Comparison of ENCODE assay signal across 14 mouse cellular contexts in the genomic region with DNA sequence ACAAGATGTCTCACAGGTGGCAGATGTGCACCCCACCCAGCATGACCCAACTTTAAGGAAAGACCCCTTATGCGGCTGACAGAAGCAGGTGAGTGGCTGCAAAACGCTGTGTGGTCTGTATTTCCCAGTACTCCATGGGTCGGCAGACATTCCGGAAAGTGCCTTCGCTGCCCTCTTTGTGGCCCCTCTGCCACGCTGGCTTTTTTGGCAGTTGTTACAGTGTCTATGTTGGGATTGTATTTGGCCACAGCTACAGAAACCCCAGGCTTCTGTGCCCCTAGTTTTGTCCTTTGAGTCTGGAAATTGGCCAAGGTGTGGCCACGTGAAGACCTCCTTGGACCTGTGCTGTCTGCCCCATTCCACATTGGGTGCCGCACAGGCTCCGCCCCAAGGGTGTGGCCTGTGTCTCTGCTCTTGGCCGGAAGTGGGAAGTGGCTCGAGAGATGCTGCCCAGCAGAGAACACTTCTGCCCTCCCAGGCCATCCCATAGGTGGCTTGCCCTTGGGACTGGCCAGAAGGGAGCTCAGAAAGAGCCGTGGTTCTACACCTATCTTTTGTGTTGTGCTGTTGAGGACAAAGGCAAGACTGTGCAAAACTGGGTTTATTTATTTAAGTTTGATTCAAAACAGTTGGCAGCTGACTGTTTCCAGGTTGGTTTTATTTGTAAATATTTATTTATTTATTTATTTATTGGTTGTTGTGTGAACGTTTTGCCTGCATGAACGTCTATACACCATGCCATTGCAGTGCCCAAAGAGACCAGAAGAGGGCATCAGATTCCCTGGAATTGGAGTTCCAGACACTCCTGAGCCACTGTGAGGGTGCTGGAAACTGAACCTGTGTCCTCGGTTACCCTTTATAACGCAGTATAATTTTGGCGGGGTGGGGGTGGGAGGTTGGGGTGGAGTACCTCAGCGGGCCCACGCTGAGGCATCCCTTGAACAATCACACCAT. TPM values are rescaled to one million over a fixed set of nuclear protein-coding genes. Genes with fewer than 3 reads are reported as not detected.
A peak's percentile ranks its signal among the peaks of the same experiment; 100 is the strongest.
DNase-seq lines count a peak whose midpoint lies in the region; ATAC-seq and TF ChIP-seq lines count a peak whose summit lies in the region.
"Had no signal": no experiment of that assay in that cellular context is flagged by ENCODE, and none has a peak within 500 bp of the region (broad histone marks: within the 10 kb centered on the region; RNA-seq: fewer than 3 reads in every experiment).

No protein-coding gene starts in this region.

- no peaks in the 10 kb centered on the region for H3K4me1 ChIP-seq in kidney, postnatal 0 days (replicated peaks; ENCODE audit: insufficient read depth, low read length)
- H3K4me1 ChIP-seq in stomach, postnatal 0 days (replicated peaks; ENCODE audit: control insufficient read depth, insufficient read depth), result no peaks in the 10 kb centered on the region
- no peaks in the 10 kb centered on the region for H3K4me1 ChIP-seq in midbrain, embryonic 14.5 days (ENCODE audit: control insufficient read depth, insufficient read depth, low read length)
- H3K4me1 ChIP-seq: forebrain, embryonic 10.5 days had no signal

- peak; percentile 42; the same call in 1 of the 2 replicates for TF ChIP-seq CTCF in kidney, postnatal 0 days (IDR thresholded peaks at IDR 0.05; ENCODE audit: low read depth)
- TF ChIP-seq CTCF in stomach, postnatal 0 days (IDR thresholded peaks at IDR 0.05; ENCODE audit: low read depth), result peak; percentile 49

- H3K27ac ChIP-seq in kidney, postnatal 0 days, result no peak overlapping the region
- no peak overlapping the region for H3K27ac ChIP-seq in stomach, postnatal 0 days (replicated peaks)
- H3K27ac ChIP-seq in midbrain, embryonic 14.5 days (replicated peaks; ENCODE audit: low read depth, low read length), result no peak overlapping the region
- H3K27ac ChIP-seq: forebrain, embryonic 10.5 days; liver, embryonic 13.5 days had no signal

- H3K4me3 ChIP-seq in kidney, postnatal 0 days (replicated peaks; ENCODE audit: low read depth, low read length), result no peak overlapping the region
- H3K4me3 ChIP-seq in stomach, postnatal 0 days (ENCODE audit: low read depth, low read length), result no peak overlapping the region
- no peak overlapping the region for H3K4me3 ChIP-seq in midbrain, embryonic 14.5 days (replicated peaks; ENCODE audit: low read depth, low read length)
- H3K4me3 ChIP-seq: forebrain, embryonic 10.5 days; liver, embryonic 13.5 days; megakaryocyte, embryonic 14.5 days had no signal

- no peak for DNase-seq in kidney, postnatal 0 days (ENCODE audit: low spot score)
- DNase-seq in kidney, postnatal 10 days, result no peak
- DNase-seq in thymus, postnatal 25 days, result peak; percentile 19
- DNase-seq in thymus, postnatal 0 days (ENCODE audit: low spot score), result no peak
- peak; percentile 74 for DNase-seq in ZHBTc4 (ENCODE audit: low read depth, low spot score)
- no peak for DNase-seq in stomach, postnatal 0 days (ENCODE audit: low spot score)
- DNase-seq in ovary, postnatal 14 days (ENCODE audit: low spot score), result no peak
- no peak for DNase-seq in midbrain, embryonic 14.5 days
- DNase-seq: cerebellum, adult 9-10 months; liver, embryonic 13.5 days; right cerebral cortex, postnatal 4 days had no signal

- peaks cover 26% of the 10 kb centered on the region for H3K36me3 ChIP-seq in kidney, postnatal 0 days (ENCODE audit: insufficient read depth, low read length)
- H3K36me3 ChIP-seq in stomach, postnatal 0 days (ENCODE audit: control insufficient read depth, insufficient read depth, low read length), result peaks cover 7% of the 10 kb centered on the region; the same call in 1 of the 2 replicates
- peaks cover 32% of the 10 kb centered on the region for H3K36me3 ChIP-seq in midbrain, embryonic 14.5 days (ENCODE audit: control insufficient read depth, insufficient read depth, low read length)

- no peak overlapping the region for H3K4me2 ChIP-seq in kidney, postnatal 0 days (ENCODE audit: low read length)
- H3K4me2 ChIP-seq in stomach, postnatal 0 days (replicated peaks; ENCODE audit: low read depth), result no peak overlapping the region
- no peak overlapping the region for H3K4me2 ChIP-seq in midbrain, embryonic 14.5 days (ENCODE audit: low read length)
- H3K4me2 ChIP-seq: liver, embryonic 13.5 days had no signal

- 0 out of 2 replicates have a peak, but pooled peaks have one; percentile 13 for ATAC-seq in kidney, postnatal 0 days (replicated peaks; ENCODE audit: low FRiP score, low read depth)
- ATAC-seq in stomach, postnatal 0 days (ENCODE audit: low FRiP score, low TSS enrichment), result no peak
- no peak for ATAC-seq in midbrain, embryonic 14.5 days (ENCODE audit: low FRiP score, low TSS enrichment)
- ATAC-seq: inflammation-experienced regulatory T-cells, adult 6 months had no signal

- no peaks in the 10 kb centered on the region for H3K27me3 ChIP-seq in kidney, postnatal 0 days (ENCODE audit: insufficient read depth, low read length)
- no peaks in the 10 kb centered on the region for H3K27me3 ChIP-seq in stomach, postnatal 0 days (ENCODE audit: control insufficient read depth, insufficient read depth, low read length)
- no peaks in the 10 kb centered on the region for H3K27me3 ChIP-seq in midbrain, embryonic 14.5 days (ENCODE audit: control insufficient read depth, insufficient read depth, low read length)
- H3K27me3 ChIP-seq: liver, embryonic 13.5 days; megakaryocyte, embryonic 14.5 days had no signal

- no peak for TF ChIP-seq EP300 in stomach, postnatal 0 days (optimal IDR thresholded peaks at IDR 0.05)

- H3K9ac ChIP-seq in kidney, postnatal 0 days (ENCODE audit: low read depth, low read length), result no peak overlapping the region
- no peak overlapping the region for H3K9ac ChIP-seq in stomach, postnatal 0 days (ENCODE audit: low read length)
- no peak overlapping the region for H3K9ac ChIP-seq in midbrain, embryonic 14.5 days (replicated peaks; ENCODE audit: low read length)
- H3K9ac ChIP-seq: liver, embryonic 13.5 days had no signal

- WGBS in kidney, postnatal 0 days, result 87% methylated on average over 19 of the region's 19 CpGs
- WGBS in stomach, postnatal 0 days, result 87% methylated on average over 19 of the region's 19 CpGs
- 88% methylated on average over 19 of the region's 19 CpGs for WGBS in midbrain, embryonic 14.5 days

- no peaks in the 10 kb centered on the region for H3K9me3 ChIP-seq in kidney, postnatal 0 days (replicated peaks; ENCODE audit: low read length)
- H3K9me3 ChIP-seq in stomach, postnatal 0 days (ENCODE audit: control insufficient read depth, low read length), result no peaks in the 10 kb centered on the region
- no peaks in the 10 kb centered on the region for H3K9me3 ChIP-seq in midbrain, embryonic 14.5 days (ENCODE audit: control insufficient read depth, low read length)
- H3K9me3 ChIP-seq: liver, embryonic 13.5 days had no signal

RNA-seq across cellular contexts. Expression of a gene that starts 11.5 kb away (rescaled TPM):
- 37.5 and 42.0 TPM in 2 replicates for polyA plus RNA-seq in kidney, postnatal 0 days (2015; fragmentation: Nextera tagmentation; extraction: Ambion mirVana)
- 36.5 and 39.7 TPM in 2 replicates for polyA plus RNA-seq in thymus, postnatal 0 days (2015; fragmentation: Nextera tagmentation; extraction: Ambion mirVana)
- 20.7 and 21.7 TPM in 2 replicates for polyA plus RNA-seq in stomach, postnatal 0 days (2015; fragmentation: Nextera tagmentation; extraction: Ambion mirVana)
- 27.5 and 39.6 TPM in 2 replicates for polyA plus RNA-seq in midbrain, embryonic 14.5 days (2014; fragmentation: Nextera tagmentation; extraction: Ambion mirVana)

RNA-seq across cellular contexts. Expression of a gene that starts 18.3 kb away (rescaled TPM):
- 136 and 141 TPM in 2 replicates for polyA plus RNA-seq in kidney, postnatal 0 days (2015; fragmentation: Nextera tagmentation; extraction: Ambion mirVana)
- polyA plus RNA-seq in thymus, postnatal 0 days (2015; fragmentation: Nextera tagmentation; extraction: Ambion mirVana), result 238 TPM in 2 replicates
- polyA plus RNA-seq in stomach, postnatal 0 days (2015; fragmentation: Nextera tagmentation; extraction: Ambion mirVana), result 147 TPM in 2 replicates
- 62.1 and 196 TPM in 2 replicates for polyA plus RNA-seq in midbrain, embryonic 14.5 days (2014; fragmentation: Nextera tagmentation; extraction: Ambion mirVana)

RNA-seq across cellular contexts. Expression of a gene that starts 37.8 kb away (rescaled TPM):
- 55.7 and 61.0 TPM in 2 replicates for polyA plus RNA-seq in kidney, postnatal 0 days (2015; fragmentation: Nextera tagmentation; extraction: Ambion mirVana)
- 91.0 and 92.1 TPM in 2 replicates for polyA plus RNA-seq in thymus, postnatal 0 days (2015; fragmentation: Nextera tagmentation; extraction: Ambion mirVana)
- polyA plus RNA-seq in stomach, postnatal 0 days (2015; fragmentation: Nextera tagmentation; extraction: Ambion mirVana), result 23.8 and 26.0 TPM in 2 replicates
- polyA plus RNA-seq in midbrain, embryonic 14.5 days (2014; fragmentation: Nextera tagmentation; extraction: Ambion mirVana), result 155 and 164 TPM in 2 replicates

RNA-seq across cellular contexts. Expression of a gene that starts 38.3 kb away (rescaled TPM):
- 64.4 and 64.5 TPM in 2 replicates for polyA plus RNA-seq in kidney, postnatal 0 days (2015; fragmentation: Nextera tagmentation; extraction: Ambion mirVana)
- 91.2 and 93.3 TPM in 2 replicates for polyA plus RNA-seq in thymus, postnatal 0 days (2015; fragmentation: Nextera tagmentation; extraction: Ambion mirVana)
- 40.5 and 41.5 TPM in 2 replicates for polyA plus RNA-seq in stomach, postnatal 0 days (2015; fragmentation: Nextera tagmentation; extraction: Ambion mirVana)
- 43.1 and 43.9 TPM in 2 replicates for polyA plus RNA-seq in midbrain, embryonic 14.5 days (2014; fragmentation: Nextera tagmentation; extraction: Ambion mirVana)

RNA-seq across cellular contexts. Expression of a gene that starts 55.8 kb away (rescaled TPM):
- polyA plus RNA-seq in kidney, postnatal 0 days (2015; fragmentation: Nextera tagmentation; extraction: Ambion mirVana), result 295 and 301 TPM in 2 replicates
- 198 and 215 TPM in 2 replicates for polyA plus RNA-seq in thymus, postnatal 0 days (2015; fragmentation: Nextera tagmentation; extraction: Ambion mirVana)
- polyA plus RNA-seq in stomach, postnatal 0 days (2015; fragmentation: Nextera tagmentation; extraction: Ambion mirVana), result 187 and 191 TPM in 2 replicates
- 324 and 331 TPM in 2 replicates for polyA plus RNA-seq in midbrain, embryonic 14.5 days (2014; fragmentation: Nextera tagmentation; extraction: Ambion mirVana)

Comparison
In these comparisons a context has a peak if more than half of its experiments do, and no peak if none do; other contexts are left out.
1. DNase-seq: peak in thymus, postnatal 25 days (single experiment) and ZHBTc4 (single experiment); none in kidney, postnatal 0 days (single experiment), kidney, postnatal 10 days (single experiment), thymus, postnatal 0 days (single experiment), stomach, postnatal 0 days (single experiment), ovary, postnatal 14 days (single experiment) and midbrain, embryonic 14.5 days (single experiment).